Mouse (Mus musculus) megakaryocyte, embryonic 14.5 days (primary cell): Measurements from ENCODE around the gene Fbxw8.

Source experiments
- FLI1 ChIP-seq: IDR thresholded peaks from 2 replicates; pipeline ENCODE4 v1.6.1; 2012; ENCODE audit warnings: low read length, inconsistent platforms, mixed read lengths
- GATA1 ChIP-seq: IDR thresholded peaks from 3 replicates; pipeline ENCODE4 v1.6.1; 2012; ENCODE audit warnings: mixed read lengths, low read length, inconsistent platforms, borderline replicate concordance

DNA sequence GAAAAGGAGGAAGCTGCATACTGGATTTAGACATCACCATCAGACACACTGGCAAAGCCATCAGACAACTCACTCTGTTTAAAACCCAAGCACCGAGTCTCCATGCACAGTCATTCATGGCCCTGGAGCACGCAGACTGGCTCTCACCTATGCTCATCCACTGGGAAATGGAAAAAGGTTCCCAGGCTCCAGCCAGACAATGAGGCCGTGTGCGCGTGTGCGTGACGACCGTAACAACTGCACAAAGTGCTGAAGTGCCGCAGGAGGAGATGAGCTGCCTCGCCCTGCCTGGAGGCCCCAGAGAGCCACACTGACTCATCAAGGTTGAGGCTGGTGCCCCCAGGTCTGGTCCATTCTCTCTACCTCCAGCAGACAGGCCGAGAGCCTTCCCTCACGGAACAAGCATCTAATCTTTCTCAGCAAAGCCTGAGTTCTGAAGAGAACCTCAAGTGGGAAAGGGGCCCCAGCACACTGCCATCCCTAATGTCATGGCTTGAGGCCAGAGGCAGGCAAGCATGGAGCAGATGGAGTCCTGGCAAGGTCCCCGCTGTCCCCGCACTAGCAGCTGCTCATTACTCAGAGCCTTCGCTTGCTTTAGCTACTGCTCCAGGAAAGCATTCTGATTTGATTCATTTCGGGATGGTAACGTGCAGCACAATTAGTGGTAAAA is 47.0 kb downstream of the Fbxw8 start:
- TF ChIP-seq GATA1 (no peak), FLI1 (no peak)
